Mouse (Mus musculus) myocyte (in vitro differentiated cells): ENCODE measurements at regions not wholly inside any gene's neighbourhood (a gene's known extent, or its start where the extent isn't known, plus 50 kb on each side); places are given as distances from the start of the nearest gene placed in this dataset.

Experiments used
- MYOG ChIP-seq, 3 experiments: IDR thresholded peaks; one replicate each; pipeline ENCODE4 v1.6.1; 2011; ENCODE audit warnings: control low read depth in 2 of 3, low read depth in 2 of 3, mild to moderate bottlenecking in 2 of 3; ENCODE audit not compliant: insufficient read length in 2 of 3, control insufficient read depth in 1 of 3, insufficient read depth in 1 of 3
- POLR2A ChIP-seq: IDR thresholded peaks from one replicate; pipeline ENCODE4 v1.6.1; 2011; ENCODE audit warnings: low read depth, mild to moderate bottlenecking, control low read depth, moderate library complexity; ENCODE audit not compliant: insufficient read length
- REST ChIP-seq: IDR thresholded peaks from one replicate; pipeline ENCODE4 v1.6.1; 2011; ENCODE audit warnings: mild to moderate bottlenecking, control low read depth, moderate library complexity; ENCODE audit not compliant: insufficient read depth, insufficient read length
- SRF ChIP-seq: IDR thresholded peaks from one replicate; pipeline ENCODE4 v1.6.1; 2011; ENCODE audit warnings: low read depth; ENCODE audit not compliant: control insufficient read depth, insufficient read length
- TCF3 ChIP-seq: IDR thresholded peaks from one replicate; pipeline ENCODE4 v1.6.1; 2011; ENCODE audit warnings: low read depth, control low read depth; ENCODE audit not compliant: insufficient read length
- USF1 ChIP-seq: IDR thresholded peaks from one replicate; pipeline ENCODE4 v1.6.1; 2011; ENCODE audit warnings: low read depth, mild to moderate bottlenecking, control low read depth, moderate library complexity

- TF ChIP-seq MYOG (IDR thresholded peaks at IDR 0.05; ENCODE audit: control insufficient read depth in 1 of 3, insufficient read depth in 1 of 3, insufficient read length in 2 of 3, low read depth in 2 of 3) (no peak), USF1 (no peak), POLR2A (no peak), SRF (no peak), TCF3 (no peak), REST (no peak)
Measured at GRCm38 (mm10) chr5:111594111-111594510, 139.6 kb upstream of the Gm26897 start.
